Mouse (Mus musculus) myocyte (in vitro differentiated cells): ENCODE measurements at regions not wholly inside any gene's neighbourhood (a gene's known extent, or its start where the extent isn't known, plus 50 kb on each side); places are given as distances from the start of the nearest gene placed in this dataset.

Experiments
- H3K27me3 ChIP-seq: one replicate; pipeline ENCODE4 v1.6.1; 2011; ENCODE audit not compliant: control insufficient read depth, insufficient read depth, insufficient read length
- H3K36me3 ChIP-seq: one replicate; pipeline ENCODE4 v1.6.1; 2011; ENCODE audit not compliant: control insufficient read depth, insufficient read depth
- H3K4me2 ChIP-seq: one replicate; pipeline ENCODE4 v1.6.1; 2011; ENCODE audit warnings: low read depth, control low read depth
- H3K4me3 ChIP-seq: one replicate; pipeline ENCODE4 v1.5.1; 2011; ENCODE audit warnings: mild to moderate bottlenecking, control low read depth, moderate library complexity
- H3K79me2 ChIP-seq: one replicate; pipeline ENCODE4 v1.6.1; 2011; ENCODE audit not compliant: control insufficient read depth, insufficient read depth
- H3ac ChIP-seq: one replicate; pipeline ENCODE4 v1.6.1; 2011; ENCODE audit not compliant: control insufficient read depth, insufficient read length
- CEBPB ChIP-seq: IDR thresholded peaks from 2 replicates; pipeline ENCODE4 v1.6.1; 2011; ENCODE audit warnings: mild to moderate bottlenecking, moderate library complexity; ENCODE audit not compliant: poor library complexity, insufficient read depth, severe bottlenecking
- E2F4 ChIP-seq: IDR thresholded peaks from one replicate; pipeline ENCODE4 v1.6.1; 2011; ENCODE audit warnings: mild to moderate bottlenecking, control low read depth, moderate library complexity; ENCODE audit not compliant: insufficient read depth
- MAX ChIP-seq: IDR thresholded peaks from one replicate; pipeline ENCODE4 v1.6.1; 2011; ENCODE audit warnings: low read depth, mild to moderate bottlenecking, control low read depth
- MYOD1 ChIP-seq, 3 experiments: IDR thresholded peaks; one replicate each; pipeline ENCODE4 v1.6.1; 2011; ENCODE audit warnings: control low read depth in 2 of 3, low read depth in 2 of 3, mild to moderate bottlenecking in 2 of 3, moderate library complexity in 1 of 3; ENCODE audit not compliant: insufficient read length in 2 of 3, control insufficient read depth in 1 of 3
- MYOG ChIP-seq, 3 experiments: IDR thresholded peaks; one replicate each; pipeline ENCODE4 v1.6.1; 2011; ENCODE audit warnings: control low read depth in 2 of 3, low read depth in 2 of 3, mild to moderate bottlenecking in 2 of 3; ENCODE audit not compliant: insufficient read length in 2 of 3, control insufficient read depth in 1 of 3, insufficient read depth in 1 of 3
- POLR2A ChIP-seq: IDR thresholded peaks from one replicate; pipeline ENCODE4 v1.6.1; 2011; ENCODE audit warnings: low read depth, mild to moderate bottlenecking, control low read depth, moderate library complexity; ENCODE audit not compliant: insufficient read length
- POLR2AphosphoS2 ChIP-seq: IDR thresholded peaks from one replicate; pipeline ENCODE4 v1.6.1; 2011; ENCODE audit warnings: low read depth, control low read depth; ENCODE audit not compliant: insufficient read length
- REST ChIP-seq: IDR thresholded peaks from one replicate; pipeline ENCODE4 v1.6.1; 2011; ENCODE audit warnings: mild to moderate bottlenecking, control low read depth, moderate library complexity; ENCODE audit not compliant: insufficient read depth, insufficient read length
- SRF ChIP-seq: IDR thresholded peaks from one replicate; pipeline ENCODE4 v1.6.1; 2011; ENCODE audit warnings: low read depth; ENCODE audit not compliant: control insufficient read depth, insufficient read length
- TCF12 ChIP-seq: IDR thresholded peaks from one replicate; pipeline ENCODE4 v1.6.1; 2011; ENCODE audit warnings: mild to moderate bottlenecking, control low read depth; ENCODE audit not compliant: poor library complexity, insufficient read depth, severe bottlenecking
- TCF3 ChIP-seq: IDR thresholded peaks from one replicate; pipeline ENCODE4 v1.6.1; 2011; ENCODE audit warnings: low read depth, control low read depth; ENCODE audit not compliant: insufficient read length
- USF1 ChIP-seq: IDR thresholded peaks from one replicate; pipeline ENCODE4 v1.6.1; 2011; ENCODE audit warnings: low read depth, mild to moderate bottlenecking, control low read depth, moderate library complexity

GRCm38 (mm10) chr6:141027787-141028186 lies 221.3 kb upstream of the Pde3a start:
- Histone ChIP-seq H3K4me2 (no peak overlapping the region), H3ac (no peak overlapping the region), H3K79me2 (no peaks in the 10 kb centered on the region), H3K36me3 (no peaks in the 10 kb centered on the region), H3K4me3 (no peak overlapping the region), H3K27me3 (no peaks in the 10 kb centered on the region)
- TF ChIP-seq MYOD1 (IDR thresholded peaks at IDR 0.05; ENCODE audit: control insufficient read depth in 1 of 3, insufficient read length in 2 of 3, low read depth in 2 of 3) (no peak), MAX (no peak), TCF12 (no peak), USF1 (no peak), POLR2A (no peak), REST (no peak), POLR2AphosphoS2 (no peak), TCF3 (no peak), MYOG (IDR thresholded peaks at IDR 0.05; ENCODE audit: control insufficient read depth in 1 of 3, insufficient read depth in 1 of 3, insufficient read length in 2 of 3, low read depth in 2 of 3) (no peak), E2F4 (no peak)

- Histone ChIP-seq H3K36me3 (no peaks in the 10 kb centered on the region), H3K27me3 (no peaks in the 10 kb centered on the region), H3K4me3 (no peak overlapping the region), H3ac (no peak overlapping the region), H3K79me2 (no peaks in the 10 kb centered on the region), H3K4me2 (no peak overlapping the region)
- no peak for TF ChIP-seq MYOD1 (IDR thresholded peaks at IDR 0.05; ENCODE audit: control insufficient read depth in 1 of 3, insufficient read length in 2 of 3, low read depth in 2 of 3)
- no peak for TF ChIP-seq TCF3
- no peak for TF ChIP-seq POLR2AphosphoS2
Measured at GRCm38 (mm10) chr6:141034824-141035223, 214.2 kb upstream of the Pde3a start.

- Histone ChIP-seq H3K4me2 (no peak overlapping the region), H3K36me3 (no peaks in the 10 kb centered on the region), H3K27me3 (no peaks in the 10 kb centered on the region), H3K4me3 (no peak overlapping the region), H3K79me2 (no peaks in the 10 kb centered on the region), H3ac (no peak overlapping the region)
- no peak for TF ChIP-seq TCF12
- TF ChIP-seq E2F4 = no peak
- TF ChIP-seq USF1 = no peak
- no peak for TF ChIP-seq POLR2AphosphoS2
- no peak for TF ChIP-seq MYOG (IDR thresholded peaks at IDR 0.05; ENCODE audit: control insufficient read depth in 1 of 3, insufficient read depth in 1 of 3, insufficient read length in 2 of 3, low read depth in 2 of 3)
- no peak for TF ChIP-seq MYOD1 (IDR thresholded peaks at IDR 0.05; ENCODE audit: control insufficient read depth in 1 of 3, insufficient read length in 2 of 3, low read depth in 2 of 3)
- TF ChIP-seq POLR2A = no peak
- no peak for TF ChIP-seq CEBPB
- TF ChIP-seq TCF3 = no peak
- TF ChIP-seq MAX = no peak
- no peak for TF ChIP-seq REST
- TF ChIP-seq SRF = no peak
Measured at GRCm38 (mm10) chr6:141041358-141041757, 207.7 kb upstream of the Pde3a start.

- Histone ChIP-seq H3K36me3 (no peaks in the 10 kb centered on the region), H3ac (no peak overlapping the region), H3K4me2 (no peak overlapping the region), H3K27me3 (no peaks in the 10 kb centered on the region), H3K4me3 (no peak overlapping the region), H3K79me2 (no peaks in the 10 kb centered on the region)
- TF ChIP-seq TCF12 = no peak
Measured at GRCm38 (mm10) chr6:141041781-141042625, 207.1 kb upstream of the Pde3a start.

- no peak overlapping the region for H3K4me3 ChIP-seq
Measured at GRCm38 (mm10) chr6:141048271-141048670, 200.8 kb upstream of the Pde3a start.

More at GRCm38 (mm10) chr6:141048271-141048670, 200.8 kb upstream of the Pde3a start:
- TF ChIP-seq USF1 (no peak), CEBPB (no peak), REST (no peak), POLR2A (no peak), TCF3 (no peak), TCF12 (no peak), E2F4 (no peak), MYOD1 (IDR thresholded peaks at IDR 0.05; ENCODE audit: control insufficient read depth in 1 of 3, insufficient read length in 2 of 3, low read depth in 2 of 3) (no peak), POLR2AphosphoS2 (no peak)
- no peak overlapping the region for H3K4me2 ChIP-seq
- H3ac ChIP-seq = no peak overlapping the region
- no peaks in the 10 kb centered on the region for H3K36me3 ChIP-seq
- no peaks in the 10 kb centered on the region for H3K27me3 ChIP-seq
- no peaks in the 10 kb centered on the region for H3K79me2 ChIP-seq
